Mouse (Mus musculus) MEL (cell line): ENCODE measurements around the gene Srsf3.

Source experiments
- BHLHE40 ChIP-seq: IDR thresholded peaks from 2 replicates; pipeline ENCODE4 v1.6.1; 2012; ENCODE audit warnings: low read depth, mild to moderate bottlenecking, inconsistent platforms, low read length, improper control_type of control experiment, borderline replicate concordance
- EP300 ChIP-seq, 2 experiments: IDR thresholded peaks; 2 replicates each; pipeline ENCODE4 v1.6.1; 2011; ENCODE audit warnings: improper control_type of control experiment in 2 of 2, low read length in 2 of 2, low read depth in 1 of 2, mild to moderate bottlenecking in 1 of 2
- HCFC1 ChIP-seq: IDR thresholded peaks from 2 replicates; pipeline ENCODE4 v1.6.1; 2012; ENCODE audit warnings: low read depth, mild to moderate bottlenecking, inconsistent platforms, low read length, improper control_type of control experiment, moderate library complexity
- MAFK ChIP-seq: IDR thresholded peaks from 2 replicates; pipeline ENCODE4 v1.6.1; 2011; ENCODE audit warnings: low read depth, mild to moderate bottlenecking, low read length, improper control_type of control experiment, borderline replicate concordance
- MYC ChIP-seq: IDR thresholded peaks from 2 replicates; pipeline ENCODE4 v1.6.1; 2011; ENCODE audit warnings: low read depth, mild to moderate bottlenecking, low read length, improper control_type of control experiment, moderate library complexity
- POLR2A ChIP-seq, 2 experiments: IDR thresholded peaks; 2 replicates each; pipeline ENCODE4 v1.6.1; 2011 to 2012; ENCODE audit warnings: low read length in 2 of 2, mild to moderate bottlenecking in 2 of 2, control low read depth in 1 of 2, improper control_type of control experiment in 1 of 2, low read depth in 1 of 2, moderate library complexity in 1 of 2; ENCODE audit not compliant: control insufficient read depth in 1 of 2, insufficient read depth in 1 of 2, poor library complexity in 1 of 2
- POLR2AphosphoS5 ChIP-seq: IDR thresholded peaks from 2 replicates; pipeline ENCODE4 v1.6.1; 2012; ENCODE audit warnings: low read depth, borderline replicate concordance, mild to moderate bottlenecking, inconsistent platforms, low read length, moderate library complexity, mixed read lengths
- TCF12 ChIP-seq: IDR thresholded peaks from 2 replicates; pipeline ENCODE4 v1.6.1; 2014; ENCODE audit warnings: low read depth, mild to moderate bottlenecking, inconsistent platforms, low read length, improper control_type of control experiment, moderate library complexity
- ZC3H11A ChIP-seq: IDR thresholded peaks from 2 replicates; pipeline ENCODE4 v1.6.1; 2012; ENCODE audit warnings: low read depth, mild to moderate bottlenecking, inconsistent platforms, low read length, improper control_type of control experiment
- ZMIZ1 ChIP-seq: IDR thresholded peaks from 2 replicates; pipeline ENCODE4 v1.6.1; 2012; ENCODE audit warnings: low read depth, mild to moderate bottlenecking, inconsistent platforms, low read length, improper control_type of control experiment, moderate library complexity

DNA sequence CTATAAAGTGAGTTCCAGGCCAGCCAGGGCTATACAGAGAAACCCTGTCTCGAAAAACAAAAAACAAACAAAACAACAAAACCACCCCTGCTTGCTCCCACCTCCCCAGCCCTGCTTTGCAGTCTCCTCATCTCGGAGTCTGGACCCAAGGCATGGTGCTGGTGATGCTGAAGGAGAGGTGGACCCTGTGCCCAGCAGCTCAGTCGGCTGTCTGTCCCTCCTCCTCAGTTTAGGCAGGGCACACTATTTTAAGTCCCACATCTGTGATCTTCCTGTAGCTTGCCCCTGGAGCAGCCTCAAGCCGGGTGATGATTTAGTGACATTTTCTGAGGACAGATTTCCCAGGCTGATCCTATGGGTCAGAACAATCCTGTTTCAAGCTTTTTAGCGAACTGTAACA is 23.2 kb downstream of the Srsf3 start:
- no peak for TF ChIP-seq ZC3H11A
- no peak for TF ChIP-seq EP300 (IDR thresholded peaks at IDR 0.05; ENCODE audit: low read depth in 1 of 2, low read length in 2 of 2)
- no peak for TF ChIP-seq BHLHE40
- no peak for TF ChIP-seq HCFC1
- no peak for TF ChIP-seq POLR2A (IDR thresholded peaks at IDR 0.05; ENCODE audit: control insufficient read depth in 1 of 2, insufficient read depth in 1 of 2, low read depth in 1 of 2, low read length in 2 of 2, poor library complexity in 1 of 2)
- TF ChIP-seq MAFK, result no peak
- no peak for TF ChIP-seq TCF12
- TF ChIP-seq MYC, result no peak
- no peak for TF ChIP-seq POLR2AphosphoS5
- TF ChIP-seq ZMIZ1, result no peak
